Mouse (Mus musculus): ENCODE results near the gene 4921501E09Rik.
"Not testable (repeated sequence)": the region's sequence is repeated elsewhere in the genome, so short reads cannot be mapped to it uniquely, and the experiment has no call there.

Gene 4921501E09Rik

DNA sequence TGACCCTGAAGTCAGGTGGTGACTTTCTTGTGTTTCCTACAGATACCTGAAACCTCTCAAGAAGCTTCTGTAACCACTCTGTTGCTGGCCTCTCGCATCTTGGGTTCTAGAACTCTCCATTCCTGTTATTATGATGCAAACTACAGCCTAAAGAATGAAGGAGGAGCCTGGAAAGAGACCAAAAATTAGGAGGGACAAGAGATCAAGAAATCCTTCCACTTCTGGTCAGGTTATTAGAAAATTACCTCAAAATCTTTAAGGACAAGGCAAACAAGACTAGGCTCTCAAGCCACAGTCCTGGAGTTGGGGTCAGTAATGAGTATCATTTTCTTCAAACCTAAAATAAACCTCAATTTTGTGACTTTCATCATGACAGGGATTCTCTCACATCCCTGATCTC, at the start of gene 4921501E09Rik:
Gene 4921501E09Rik, minus strand, starts transcription at position 101 of the 400 bp plus-strand sequence.
- DNase-seq (ENCODE audit: low spot score) = no peak

DNA sequence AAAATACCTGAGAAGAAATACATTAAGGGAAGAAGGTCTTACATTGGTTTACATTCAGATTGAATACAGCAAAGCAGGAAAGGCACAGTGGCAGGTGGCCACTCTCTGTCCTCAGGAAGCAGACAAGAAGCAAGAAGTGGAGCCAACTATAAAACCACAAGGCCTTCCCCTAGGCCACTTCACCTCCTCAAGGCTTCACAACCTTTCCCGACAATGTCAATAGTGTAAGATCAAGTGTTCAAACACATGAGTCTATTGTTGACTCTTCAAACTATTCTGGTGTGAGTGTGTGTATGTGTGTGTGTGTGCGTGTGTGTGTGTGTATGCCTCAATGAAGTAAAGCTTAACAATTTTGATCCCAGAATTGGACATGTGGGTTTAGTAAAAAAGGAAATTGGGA, 29.5 kb upstream of the 4921501E09Rik start:
- DNase-seq (ENCODE audit: low spot score) = no peak

DNA sequence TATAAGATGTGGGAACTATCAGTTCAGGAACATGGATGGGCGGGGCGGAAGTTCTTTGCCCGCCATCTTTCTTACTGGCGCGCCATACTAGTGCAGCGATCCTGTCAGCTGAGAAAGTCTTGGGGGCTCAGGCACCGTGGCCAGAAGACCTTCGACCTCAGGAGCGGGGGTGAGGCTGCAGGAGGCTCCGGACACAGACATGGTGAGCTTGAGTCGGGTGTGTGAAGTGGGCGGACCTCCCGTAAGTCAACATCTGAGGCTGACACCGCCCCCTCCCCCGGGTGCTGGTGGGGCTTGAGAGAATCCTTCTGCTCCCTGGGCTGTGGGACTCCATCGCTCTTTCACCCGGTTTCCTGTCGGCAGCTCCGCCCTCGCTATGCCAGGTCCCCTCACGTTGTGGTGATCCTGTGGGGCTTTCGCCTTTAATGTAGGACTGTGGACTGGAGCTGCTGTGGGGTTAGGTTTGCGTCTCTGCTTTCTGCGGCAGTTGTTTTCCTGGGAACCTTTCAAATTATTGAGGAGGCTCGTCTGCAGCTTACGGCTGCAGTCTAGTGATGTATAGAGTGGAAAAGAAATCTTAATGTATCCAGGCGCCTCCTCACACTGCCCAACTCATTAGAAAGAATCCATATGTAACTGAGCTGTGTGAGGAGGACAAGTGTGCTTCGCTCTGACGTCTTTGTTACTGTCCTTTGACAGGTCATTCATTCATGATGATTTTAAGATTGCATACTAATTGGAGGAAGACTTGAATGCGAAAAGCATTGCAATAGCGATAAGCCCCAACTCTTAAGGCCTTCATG, 24.7 kb upstream of the 4921501E09Rik start:
- peak; percentile 88 for DNase-seq (ENCODE audit: low spot score)

DNA sequence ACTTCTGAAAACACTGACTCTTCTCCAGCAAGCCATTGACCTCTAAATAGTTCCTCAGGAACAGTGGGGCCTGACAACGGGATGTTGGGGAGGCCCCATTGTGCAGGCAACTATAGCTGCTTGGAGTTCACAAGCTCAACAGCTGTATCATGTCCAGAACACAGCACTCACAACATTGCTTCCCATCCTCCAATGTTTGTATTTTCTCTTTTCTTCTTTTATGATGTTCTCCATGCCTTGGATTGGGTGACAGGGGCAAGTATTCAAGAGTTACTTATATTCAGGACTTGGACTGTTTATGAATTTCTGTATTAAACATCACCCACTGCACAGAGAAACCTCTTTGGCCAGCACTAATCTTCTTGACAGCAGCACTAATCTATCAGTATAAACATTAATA, 23.8 kb upstream of the 4921501E09Rik start:
- no peak for DNase-seq (ENCODE audit: low spot score)

GRCm38 (mm10) chr17:33089220-33089949, 21.5 kb upstream of the 4921501E09Rik start, which contains the start of gene Zfp563:
TSS of gene Zfp563 (plus strand) at chr17:33089310.
- DNase-seq (ENCODE audit: low spot score) = peak; percentile 92

DNA sequence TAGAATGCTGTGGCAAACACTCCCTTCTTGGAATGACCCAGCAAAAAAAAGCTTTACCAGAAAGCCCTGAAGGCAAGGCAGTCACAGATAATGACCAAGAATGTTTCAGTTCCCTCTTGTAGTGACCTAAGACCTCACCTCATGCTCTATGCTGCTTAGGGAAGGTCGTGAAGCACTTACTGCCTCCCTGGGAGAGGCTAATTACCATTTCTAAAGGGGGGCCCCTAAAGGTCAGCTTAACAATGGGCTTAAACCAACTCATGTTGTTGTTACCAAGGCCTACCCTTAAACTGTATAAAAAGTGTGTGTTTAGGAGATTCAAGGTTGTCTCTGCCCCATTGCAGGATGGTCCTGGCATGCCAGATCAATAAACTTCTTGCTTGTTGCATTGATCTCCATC, 4.9 kb downstream of the 4921501E09Rik start:
- DNase-seq (ENCODE audit: low spot score) = no peak

DNA sequence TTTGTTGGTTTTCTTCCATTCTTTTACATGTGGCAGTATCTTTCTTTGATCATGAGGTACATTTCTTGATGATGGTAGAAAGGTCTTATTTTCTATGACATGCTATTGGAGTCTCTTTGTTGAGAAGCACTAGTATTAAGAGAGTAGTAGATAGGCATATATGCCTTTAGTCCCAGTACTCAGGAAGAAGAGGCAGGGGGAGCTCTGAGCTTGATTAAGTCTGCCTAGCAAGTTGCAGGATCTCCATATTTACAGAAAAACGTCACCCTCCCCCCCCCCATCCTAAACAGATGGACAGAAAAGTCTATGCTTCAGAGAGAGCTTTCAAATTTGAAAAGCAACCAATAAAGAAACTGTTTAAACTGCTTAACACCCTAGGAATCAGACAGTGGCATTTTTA, 9.1 kb downstream of the 4921501E09Rik start:
- DNase-seq (ENCODE audit: low spot score) = no peak

DNA sequence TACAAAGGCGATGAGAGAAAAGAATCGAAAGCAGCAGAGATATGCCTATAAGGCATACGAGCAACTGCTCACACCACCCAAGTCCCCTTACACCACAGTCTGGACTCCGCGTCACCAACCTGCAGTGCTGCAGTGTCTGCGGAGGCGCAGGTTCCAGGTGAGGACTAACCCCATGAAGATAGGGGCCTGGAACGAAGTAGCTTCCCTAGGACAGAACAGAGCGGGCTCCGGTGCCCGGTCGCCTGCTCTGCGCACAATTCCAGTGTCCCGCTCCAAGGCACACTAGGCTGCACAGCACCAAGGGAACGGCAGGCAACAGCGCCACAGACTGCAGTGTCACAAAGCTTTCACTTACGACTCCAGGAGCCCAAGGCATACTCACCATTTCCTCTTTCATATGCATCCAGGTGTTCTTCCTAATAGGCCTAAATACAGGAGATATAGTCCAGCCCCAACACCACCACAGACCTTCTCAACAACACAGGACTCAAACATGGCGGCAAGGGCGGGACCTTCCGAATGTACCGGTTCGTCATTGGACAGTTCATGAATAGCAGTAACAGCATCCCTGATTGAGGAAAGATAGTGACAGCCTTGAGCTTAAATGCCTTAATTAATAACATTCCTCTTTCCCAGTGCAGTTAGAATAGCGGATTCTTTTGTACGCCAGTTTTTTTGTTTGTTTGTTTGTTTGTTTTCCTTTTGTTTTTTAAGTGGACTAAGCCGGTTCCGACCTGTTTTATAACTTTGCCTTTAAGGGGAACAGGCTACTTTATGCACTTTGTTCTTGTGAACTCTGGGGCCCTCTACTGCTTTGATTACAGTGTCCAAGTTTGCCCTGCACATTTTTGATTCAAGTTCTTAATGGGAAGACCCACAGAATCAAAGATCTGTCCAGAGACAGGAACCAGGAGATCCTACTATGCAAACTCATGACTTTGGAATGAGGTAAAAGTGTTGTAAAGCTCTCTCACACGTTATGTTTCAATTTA, 34.7 kb downstream of the 4921501E09Rik start, which contains the start of gene Zfp763:
Gene Zfp763, minus strand, starts transcription at position 503 of the 992 bp plus-strand sequence.
- peak; percentile 90 for DNase-seq (ENCODE audit: low spot score)

GRCm38 (mm10) chr17:33032376-33032775, 35.5 kb downstream of the 4921501E09Rik start:
- peak; percentile 11 for DNase-seq (ENCODE audit: low spot score)

GRCm38 (mm10) chr17:33020434-33020833, 47.4 kb downstream of the 4921501E09Rik start:
- not testable (repeated sequence) for DNase-seq (ENCODE audit: low spot score)

All from retina, embryonic 14.5 days (tissue).